Mouse (Mus musculus) lung, embryonic 14.5 days (tissue): ENCODE data around the gene Rbm8a2. TPM values are rescaled to one million over a fixed set of nuclear protein-coding genes. Genes with fewer than 3 reads are reported as not detected.

ENCODE experiments used
- ATAC-seq: fragments of 200-750 bp; cut with Nextera tagmentation; 2 replicates; pipeline ENCODE4 v1.8.0; 2017; ENCODE audit warnings: mild to moderate bottlenecking, moderate TSS enrichment, moderate library complexity; ENCODE audit not compliant: insufficient read depth
- DNase-seq: peaks from one replicate; pipeline ENCODE4 v3.0.0-alpha.2; 2015
- H3K27ac ChIP-seq: fragments of 300-500 bp; sonication (generic); 2 replicates; pipeline ENCODE4 v1.5.1; 2014; ENCODE audit warnings: low read depth, mild to moderate bottlenecking, moderate library complexity
- H3K27me3 ChIP-seq: fragments of 300-500 bp; sonication (generic); 2 replicates; pipeline ENCODE4 v1.6.1; 2014; ENCODE audit warnings: low read length, control low read depth; ENCODE audit not compliant: insufficient read depth
- H3K36me3 ChIP-seq: fragments of 300-500 bp; sonication (generic); 2 replicates; pipeline ENCODE4 v1.6.1; 2014; ENCODE audit warnings: control low read depth; ENCODE audit not compliant: insufficient read depth
- H3K4me1 ChIP-seq: fragments of 300-500 bp; sonication (generic); 2 replicates; pipeline ENCODE4 v1.6.1; 2014; ENCODE audit warnings: antibody characterized with exemption, control low read depth; ENCODE audit not compliant: insufficient read depth
- H3K4me2 ChIP-seq: fragments of 300-500 bp; sonication (generic); 2 replicates; pipeline ENCODE4 v1.6.1; 2014; ENCODE audit warnings: mild to moderate bottlenecking
- H3K4me3 ChIP-seq: fragments of 300-500 bp; sonication (generic); 2 replicates; pipeline ENCODE4 v1.5.1; 2014; ENCODE audit warnings: low read depth, low read length
- H3K9ac ChIP-seq: fragments of 300-500 bp; sonication (generic); 2 replicates; pipeline ENCODE4 v1.6.1; 2014
- H3K9me3 ChIP-seq: fragments of 300-500 bp; sonication (generic); 2 replicates; pipeline ENCODE4 v1.6.1; 2016; ENCODE audit warnings: low read depth, low read length, control low read depth
- CTCF ChIP-seq: IDR thresholded peaks from 2 replicates; pipeline ENCODE4 v1.5.1; 2016; ENCODE audit warnings: antibody characterized with exemption, low read depth
- WGBS: fragments of 180-500 bp; shearing (Covaris S2); extraction: QIAGEN DNeasy Blood & Tissue Kit; methylation state at CpG from one replicate; pipeline ENCODE4 v1.1.7; 2014; 5-methylcytosine and 5-hydroxymethylcytosine counted together
- polyA plus RNA-seq: library from polyadenylated mRNA; unstranded; fragments of >200 nt; fragmentation: Nextera tagmentation; extraction: Ambion mirVana; gene quantifications from 2 replicates; pipeline ENCODE4 v1.2.1, GENCODE M21; 2014

The Rbm8a2 gene
- polyA plus RNA-seq, 1 experiment from 2014 or later = 0.78 TPM

DNA sequence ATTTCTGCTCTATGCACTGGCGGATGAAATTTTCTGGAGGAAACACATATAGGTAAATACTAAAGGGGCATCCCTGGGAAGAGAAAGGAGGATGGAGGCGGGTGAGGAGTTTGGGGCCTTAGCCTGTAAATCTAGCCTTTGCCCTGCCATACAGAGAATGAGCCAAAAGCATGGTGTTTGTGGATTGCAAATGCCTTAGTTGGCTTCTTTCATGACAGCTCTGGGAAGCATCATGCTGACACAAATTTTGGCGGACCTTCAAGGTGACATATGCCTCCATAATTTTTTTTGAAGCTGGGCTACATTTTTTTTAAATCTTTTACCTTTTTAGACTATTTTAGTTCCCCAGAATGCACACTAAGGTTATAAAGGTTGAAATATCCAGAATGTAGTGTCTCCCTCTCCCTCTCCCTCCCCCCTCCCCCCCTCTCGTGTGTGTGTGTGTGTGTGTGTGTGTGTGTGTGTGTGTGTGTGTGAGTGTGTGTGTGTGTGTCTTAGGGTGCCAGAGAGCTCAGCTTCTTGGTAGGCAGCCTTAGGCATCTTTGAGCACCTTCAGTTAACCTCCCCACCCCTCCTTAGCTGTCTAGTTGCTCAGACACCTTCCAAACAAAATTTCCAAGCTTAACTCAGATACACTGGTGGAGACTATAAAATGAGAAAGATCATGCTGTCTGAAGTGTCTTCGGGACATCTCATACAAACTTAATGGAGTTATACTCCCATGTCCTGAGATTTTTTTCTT, 11.7 kb downstream of the Rbm8a2 start:
- no peak overlapping the region for H3K27ac ChIP-seq
- no peaks in the 10 kb centered on the region for H3K36me3 ChIP-seq
- WGBS = 81% methylated on average over 5 of the region's 5 CpGs
- no peak overlapping the region for H3K9ac ChIP-seq
- no peak overlapping the region for H3K4me3 ChIP-seq
- no peak for DNase-seq
- H3K27me3 ChIP-seq = no peaks in the 10 kb centered on the region
- no peaks in the 10 kb centered on the region for H3K9me3 ChIP-seq
- H3K4me2 ChIP-seq = no peak overlapping the region
- no peak for ATAC-seq
- no peaks in the 10 kb centered on the region for H3K4me1 ChIP-seq
- TF ChIP-seq CTCF = no peak

DNA sequence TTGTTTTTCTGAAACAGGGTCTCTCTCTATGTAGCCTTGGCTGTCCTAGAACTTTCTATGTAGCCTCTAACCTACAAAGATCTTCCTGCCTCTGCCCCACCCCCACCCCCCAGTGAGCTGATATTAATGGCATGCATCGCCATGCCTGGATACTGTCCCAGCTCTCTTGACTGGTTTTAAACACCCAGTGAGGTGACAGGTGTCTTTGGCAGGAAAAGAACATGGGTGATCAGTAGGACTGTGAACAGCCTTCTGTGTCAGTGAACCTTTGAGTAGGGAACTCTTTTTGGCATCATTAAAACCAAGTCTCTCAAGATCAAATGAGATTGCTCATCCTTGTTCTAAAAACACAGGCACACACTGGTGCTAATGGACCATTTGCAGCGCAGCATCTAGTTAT, 17.1 kb downstream of the Rbm8a2 start:
- 81% methylated on average over 2 of the region's 2 CpGs for WGBS
- H3K27ac ChIP-seq = no peak overlapping the region
- H3K27me3 ChIP-seq = no peaks in the 10 kb centered on the region
- no peak overlapping the region for H3K9ac ChIP-seq
- H3K4me1 ChIP-seq = no peaks in the 10 kb centered on the region
- H3K9me3 ChIP-seq = no peaks in the 10 kb centered on the region
- no peaks in the 10 kb centered on the region for H3K36me3 ChIP-seq
- no peak for DNase-seq
- ATAC-seq = no peak
- H3K4me3 ChIP-seq = no peak overlapping the region
- TF ChIP-seq CTCF = no peak
- no peak overlapping the region for H3K4me2 ChIP-seq

DNA sequence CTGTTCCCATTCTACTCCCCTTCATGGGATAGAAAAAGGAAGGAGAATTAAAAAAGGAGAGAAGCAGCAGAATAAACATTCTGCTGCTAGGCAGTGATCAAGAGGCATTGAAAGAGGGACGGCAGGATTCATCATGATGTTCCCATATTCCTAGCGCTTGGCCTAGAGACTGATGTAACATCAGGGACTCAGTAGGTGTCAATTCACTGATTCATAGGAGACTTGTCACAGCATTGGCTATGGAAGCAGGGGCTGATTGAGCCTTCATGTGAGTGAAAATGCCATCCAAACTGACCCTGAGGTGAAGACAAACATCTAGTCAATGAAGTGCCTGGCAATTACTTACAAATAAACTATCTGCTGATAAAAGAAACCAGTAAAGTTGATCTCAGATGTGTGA, 28.1 kb downstream of the Rbm8a2 start:
- H3K9ac ChIP-seq = no peak overlapping the region
- no peak overlapping the region for H3K27ac ChIP-seq
- H3K9me3 ChIP-seq = no peaks in the 10 kb centered on the region
- no peaks in the 10 kb centered on the region for H3K36me3 ChIP-seq
- H3K4me3 ChIP-seq = no peak overlapping the region
- H3K4me1 ChIP-seq = no peaks in the 10 kb centered on the region
- no peak for ATAC-seq
- TF ChIP-seq CTCF = no peak
- H3K4me2 ChIP-seq = no peak overlapping the region
- 53% methylated on average over 2 of the region's 2 CpGs for WGBS
- H3K27me3 ChIP-seq = no peaks in the 10 kb centered on the region
- DNase-seq = no peak

DNA sequence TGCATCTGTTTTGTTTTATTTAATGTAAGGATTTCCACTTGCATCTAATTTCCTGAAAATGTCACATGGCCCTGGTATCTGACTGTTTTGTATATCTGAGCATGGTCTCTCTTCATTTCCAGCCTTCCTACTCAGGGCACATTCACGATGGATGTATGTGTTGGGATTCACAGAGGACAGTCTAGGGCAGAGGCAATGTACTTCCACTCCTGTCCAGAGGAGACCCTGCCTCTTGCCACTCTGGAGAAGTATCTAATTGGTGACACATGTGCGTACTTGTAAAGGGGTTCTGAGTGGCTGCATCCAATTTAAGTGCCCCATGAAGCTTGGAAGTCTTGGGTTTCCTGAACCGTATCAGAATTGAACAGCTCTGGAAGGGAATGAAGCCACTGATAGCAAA, 28.5 kb downstream of the Rbm8a2 start:
- TF ChIP-seq CTCF = no peak
- Histone ChIP-seq H3K9ac (no peak overlapping the region), H3K27me3 (no peaks in the 10 kb centered on the region), H3K4me3 (no peak overlapping the region), H3K27ac (no peak overlapping the region), H3K9me3 (no peaks in the 10 kb centered on the region), H3K36me3 (no peaks in the 10 kb centered on the region), H3K4me2 (no peak overlapping the region), H3K4me1 (no peaks in the 10 kb centered on the region)
- WGBS = 77% methylated on average over 3 of the region's 3 CpGs
- ATAC-seq (no peak), DNase-seq (no peak)

DNA sequence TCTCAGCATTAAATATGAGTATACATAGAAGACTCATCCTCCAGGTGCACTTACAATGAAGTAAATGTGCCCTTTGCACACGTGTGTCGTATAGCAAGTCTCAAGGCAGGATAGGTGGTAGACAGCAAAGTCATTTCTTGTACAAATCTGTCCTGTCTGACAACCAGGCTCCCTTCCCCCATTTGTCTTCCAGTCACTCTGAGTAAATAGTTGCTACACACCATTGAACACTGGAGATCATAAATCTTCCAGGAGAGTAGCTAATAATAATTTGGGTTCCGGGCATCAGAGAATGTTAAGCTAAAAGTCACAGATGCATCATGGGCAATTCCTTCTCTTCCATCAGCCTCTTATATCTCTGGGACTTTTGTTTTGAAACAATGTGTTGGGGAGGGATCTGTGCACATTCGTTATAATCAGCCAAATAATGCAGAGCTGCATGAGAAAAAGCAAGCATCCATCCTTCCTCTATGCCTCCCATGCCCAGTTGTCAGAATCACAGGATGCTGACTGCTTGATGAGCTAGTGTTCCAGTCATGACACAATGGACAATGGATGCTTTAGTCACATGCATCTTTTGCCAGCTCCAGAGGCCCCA, 32.1 kb downstream of the Rbm8a2 start:
- Histone ChIP-seq H3K4me1 (no peaks in the 10 kb centered on the region), H3K27me3 (no peaks in the 10 kb centered on the region), H3K4me2 (no peak overlapping the region), H3K27ac (no peak overlapping the region), H3K9me3 (no peaks in the 10 kb centered on the region), H3K36me3 (no peaks in the 10 kb centered on the region), H3K4me3 (no peak overlapping the region), H3K9ac (no peak overlapping the region)
- no peak for TF ChIP-seq CTCF
- ATAC-seq (no peak), DNase-seq (no peak)
- 66% methylated on average over 4 of the region's 4 CpGs for WGBS

DNA sequence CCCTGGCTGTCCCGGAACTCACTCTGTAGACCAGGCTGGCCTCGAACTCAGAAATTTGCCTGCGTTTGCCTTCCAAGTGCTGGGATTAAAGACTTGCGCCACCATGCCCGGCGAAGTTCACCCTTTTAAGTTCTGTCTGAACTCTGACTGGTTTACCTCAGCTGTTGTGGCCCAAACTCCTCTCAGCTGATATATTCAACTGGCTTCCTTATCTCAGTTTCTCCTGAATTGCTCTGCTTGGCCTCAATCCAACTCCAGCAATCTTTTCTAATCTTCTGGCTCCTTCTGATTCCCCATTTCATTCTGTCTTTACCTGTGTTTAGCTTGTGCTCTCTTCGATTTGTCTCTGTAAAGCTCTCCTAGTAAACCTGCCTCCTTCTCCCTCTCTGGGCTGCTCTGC, 35.7 kb downstream of the Rbm8a2 start:
- no peak overlapping the region for H3K9ac ChIP-seq
- no peak overlapping the region for H3K4me3 ChIP-seq
- no peak for TF ChIP-seq CTCF

DNA sequence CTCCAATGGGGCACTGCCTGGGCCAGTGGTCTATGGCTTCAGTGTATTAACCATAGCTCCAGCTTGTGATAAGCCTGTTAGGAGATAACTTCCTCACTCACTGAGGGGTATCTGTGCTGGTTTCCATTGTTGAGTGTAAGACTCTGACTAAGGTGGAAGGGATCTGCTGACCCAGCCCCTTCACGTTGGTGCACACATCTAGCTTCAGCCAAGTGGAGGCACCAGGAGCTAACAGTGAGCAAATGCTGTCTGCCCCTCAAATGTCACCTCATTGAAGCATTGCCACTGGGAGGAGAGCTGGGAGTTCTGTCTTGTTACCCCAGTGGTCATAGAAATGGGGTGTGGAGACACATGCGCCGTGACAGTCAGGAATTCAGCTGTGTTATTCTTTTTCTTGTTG, 40.2 kb downstream of the Rbm8a2 start:
- Histone ChIP-seq H3K36me3 (no peaks in the 10 kb centered on the region), H3K4me2 (no peak overlapping the region), H3K27me3 (no peaks in the 10 kb centered on the region), H3K4me1 (no peaks in the 10 kb centered on the region), H3K4me3 (no peak overlapping the region), H3K27ac (no peak overlapping the region), H3K9me3 (no peaks in the 10 kb centered on the region), H3K9ac (no peak overlapping the region)
- TF ChIP-seq CTCF = no peak
- no peak for DNase-seq
- 65% methylated on average over 3 of the region's 3 CpGs for WGBS
- no peak for ATAC-seq

More for the DNA sequence above, 35.7 kb downstream of the Rbm8a2 start:
- H3K27me3 ChIP-seq = no peaks in the 10 kb centered on the region
- H3K27ac ChIP-seq = no peak overlapping the region
- no peaks in the 10 kb centered on the region for H3K36me3 ChIP-seq
- ATAC-seq (no peak), DNase-seq (no peak)
- no peaks in the 10 kb centered on the region for H3K4me1 ChIP-seq
- 78% methylated on average over 7 of the region's 7 CpGs for WGBS
- no peaks in the 10 kb centered on the region for H3K9me3 ChIP-seq
- H3K4me2 ChIP-seq = no peak overlapping the region
